Mouse (Mus musculus) hindbrain, embryonic 10.5 days (tissue): ENCODE results near the gene Thap2. TPM values are rescaled to one million over a fixed set of nuclear protein-coding genes. Genes with fewer than 3 reads are reported as not detected.

ENCODE experiments used
- DNase-seq: peaks from one replicate; pipeline ENCODE4 v3.0.0-alpha.2; 2017; ENCODE audit warnings: low spot score
- H3K27ac ChIP-seq: fragments of 300-500 bp; sonication (generic); 2 replicates; pipeline ENCODE4 v1.5.1; 2016; ENCODE audit warnings: mild to moderate bottlenecking, moderate library complexity
- H3K27me3 ChIP-seq: fragments of 300-500 bp; sonication (generic); 2 replicates; pipeline ENCODE4 v1.6.1; 2016; ENCODE audit warnings: mild to moderate bottlenecking; ENCODE audit not compliant: poor library complexity, insufficient read depth, severe bottlenecking
- H3K36me3 ChIP-seq: fragments of 300-500 bp; sonication (generic); 2 replicates; pipeline ENCODE4 v1.6.1; 2016; ENCODE audit warnings: mild to moderate bottlenecking, moderate library complexity
- H3K4me1 ChIP-seq: fragments of 300-500 bp; sonication (generic); replicated peaks from 2 replicates; pipeline ENCODE4 v1.6.1; 2016; ENCODE audit warnings: mild to moderate bottlenecking
- H3K4me3 ChIP-seq: fragments of 300-500 bp; sonication (generic); 2 replicates; pipeline ENCODE4 v1.5.1; 2016; ENCODE audit warnings: mild to moderate bottlenecking, moderate library complexity
- H3K9me3 ChIP-seq: fragments of 300-500 bp; sonication (generic); 2 replicates; pipeline ENCODE4 v1.6.1; 2016; ENCODE audit warnings: mild to moderate bottlenecking, moderate library complexity
- WGBS: fragments of 180-500 bp; shearing (Covaris S2); methylation state at CpG from one replicate; pipeline ENCODE4 v1.1.7; 2016; 5-methylcytosine and 5-hydroxymethylcytosine counted together
- polyA plus RNA-seq: library from polyadenylated mRNA; unstranded; fragments of >200 nt; fragmentation: Nextera tagmentation; extraction: Ambion mirVana; gene quantifications from 2 replicates; pipeline ENCODE4 v1.2.1, GENCODE M21; 2016

Thap2 gene
- polyA plus RNA-seq, 1 experiment from 2014 or later = 23.5 TPM

DNA sequence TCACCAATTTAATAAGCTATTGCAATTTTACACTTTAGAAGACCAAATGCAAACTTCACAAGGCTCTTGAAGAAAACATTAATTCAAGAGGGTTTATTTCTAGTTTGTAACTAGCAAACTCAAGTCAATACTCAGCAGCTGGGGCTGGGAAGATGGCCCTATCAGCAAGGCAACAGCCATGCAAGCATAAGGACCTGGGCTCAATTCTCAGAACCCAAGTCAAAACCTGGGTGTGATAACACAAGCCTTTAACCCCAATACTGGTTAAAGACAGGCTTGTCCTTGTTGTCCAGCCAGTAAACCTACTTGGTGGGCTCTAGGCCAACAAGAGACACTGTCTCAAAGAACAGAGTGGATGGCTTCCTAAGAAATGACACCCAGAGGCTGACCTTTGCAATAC is 37.8 kb downstream of the Thap2 start:
- no peak overlapping the region for H3K4me3 ChIP-seq
- H3K27me3 ChIP-seq = no peaks in the 10 kb centered on the region
- H3K27ac ChIP-seq = no peak overlapping the region
- DNase-seq = no peak
- H3K4me1 ChIP-seq = no peaks in the 10 kb centered on the region
- peaks cover 39% of the 10 kb centered on the region for H3K36me3 ChIP-seq
- no peaks in the 10 kb centered on the region for H3K9me3 ChIP-seq

DNA sequence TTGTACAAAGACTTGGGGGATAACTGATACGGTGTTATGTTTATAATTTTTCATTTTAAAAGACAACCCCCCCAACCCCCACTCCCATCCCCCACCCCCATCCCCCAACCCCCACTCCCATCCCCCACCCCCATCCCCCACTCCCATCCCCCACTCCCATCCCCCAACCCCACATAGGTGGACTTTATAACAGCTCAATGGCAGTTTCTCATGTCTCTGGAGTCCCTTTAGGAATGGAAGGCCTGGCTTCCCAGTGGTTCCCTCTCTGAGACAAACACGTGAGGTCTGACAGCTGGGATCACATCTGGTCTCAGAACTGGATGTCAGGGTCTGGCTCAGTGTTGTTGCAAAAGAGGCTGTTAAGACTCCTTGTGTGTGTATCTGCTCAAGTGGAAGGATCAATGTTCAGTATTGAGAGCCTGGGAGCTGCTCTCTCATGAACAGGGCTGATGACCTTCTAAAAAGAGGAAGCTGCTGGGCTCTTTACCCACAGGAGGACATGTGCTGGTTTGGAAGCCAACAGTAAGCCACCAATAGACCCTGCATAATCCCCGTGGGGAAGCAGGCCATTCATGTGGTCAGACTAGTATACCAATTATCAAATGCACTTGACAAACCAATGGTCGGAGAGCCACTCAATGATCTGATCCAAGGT is 41.3 kb downstream of the Thap2 start:
- Histone ChIP-seq H3K27ac (no peak overlapping the region), H3K27me3 (no peaks in the 10 kb centered on the region), H3K4me1 (no peaks in the 10 kb centered on the region), H3K4me3 (no peak overlapping the region), H3K9me3 (no peaks in the 10 kb centered on the region), H3K36me3 (peaks cover 68% of the 10 kb centered on the region)
- no peak for DNase-seq
- WGBS = 89% methylated on average over 4 of the region's 4 CpGs

DNA sequence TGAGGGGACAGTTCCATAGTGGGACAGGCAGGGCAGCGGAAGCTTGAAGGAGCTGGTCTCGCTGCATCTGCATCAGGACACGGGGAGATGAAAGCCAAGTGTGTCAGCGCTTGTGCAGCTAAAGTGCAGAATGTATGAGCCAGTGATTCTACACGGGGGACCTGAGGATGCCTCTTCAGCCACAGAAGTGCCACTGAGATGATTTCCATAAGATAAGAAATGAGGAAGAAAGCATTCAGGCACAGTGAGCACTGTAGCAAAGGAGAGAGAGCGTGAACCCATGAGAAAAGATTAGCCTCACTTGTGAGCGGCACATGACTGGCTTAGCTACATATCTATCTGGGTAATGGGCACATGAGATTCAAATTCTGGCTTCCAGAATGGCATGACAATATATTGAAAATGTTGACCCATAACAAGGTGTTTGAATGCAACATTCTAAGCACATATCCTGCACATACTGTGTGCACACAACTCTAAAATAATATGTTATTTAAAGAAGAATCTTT is 44.4 kb downstream of the Thap2 start:
- no peak overlapping the region for H3K27ac ChIP-seq
- 93% methylated on average over 7 of the region's 7 CpGs for WGBS

DNA sequence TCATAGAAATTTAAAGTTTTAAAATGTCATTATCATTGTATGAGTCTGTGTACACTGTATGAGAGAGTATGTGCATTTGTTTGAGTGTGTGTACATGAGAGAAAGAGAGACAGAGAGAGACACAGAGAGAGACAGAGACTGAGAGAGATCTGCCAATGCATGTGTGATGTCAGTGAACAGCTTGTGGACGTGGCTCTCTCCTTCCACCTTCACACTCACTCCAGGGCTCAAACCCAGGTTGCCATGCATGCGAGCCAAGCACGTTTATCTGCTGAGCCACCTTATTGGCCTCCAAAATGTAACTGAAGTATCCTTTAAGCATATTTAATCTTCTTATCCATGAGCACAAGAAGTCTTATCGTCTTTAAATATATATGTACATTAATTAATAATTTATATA is 47.3 kb downstream of the Thap2 start:
- no peaks in the 10 kb centered on the region for H3K4me1 ChIP-seq
- 89% methylated on average over 4 of the region's 4 CpGs for WGBS
- no peak overlapping the region for H3K4me3 ChIP-seq
- H3K27ac ChIP-seq = no peak overlapping the region
- H3K27me3 ChIP-seq = no peaks in the 10 kb centered on the region
- H3K36me3 ChIP-seq = peaks cover 32% of the 10 kb centered on the region
- no peak for DNase-seq
- H3K9me3 ChIP-seq = no peaks in the 10 kb centered on the region

More for the DNA sequence above, 44.4 kb downstream of the Thap2 start:
- Histone ChIP-seq H3K4me3 (no peak overlapping the region), H3K36me3 (peaks cover 50% of the 10 kb centered on the region), H3K9me3 (no peaks in the 10 kb centered on the region), H3K4me1 (no peaks in the 10 kb centered on the region), H3K27me3 (no peaks in the 10 kb centered on the region)
- DNase-seq = no peak

DNA sequence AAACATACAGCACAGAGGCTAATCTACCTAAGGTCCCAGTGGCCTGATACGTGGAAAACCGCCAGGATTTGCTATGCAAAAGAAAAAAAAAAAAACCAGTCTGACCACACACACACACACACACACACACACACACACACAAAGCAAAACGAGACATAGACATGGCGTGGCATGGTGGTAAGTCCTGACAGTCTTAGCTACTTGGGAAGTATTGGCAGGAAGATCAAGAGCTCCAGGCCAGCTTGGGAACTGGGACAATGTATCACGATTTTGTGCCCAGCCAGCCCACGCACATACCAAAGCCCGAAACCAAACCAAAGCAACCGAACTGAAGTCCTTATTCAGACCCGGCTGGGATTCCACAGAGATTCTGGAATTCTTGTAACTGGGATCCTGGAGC is 50.7 kb downstream of the Thap2 start:
- Histone ChIP-seq H3K4me3 (no peak overlapping the region), H3K9me3 (no peaks in the 10 kb centered on the region), H3K27me3 (no peaks in the 10 kb centered on the region), H3K36me3 (0 out of 2 replicates have a peak, but pooled peaks cover 6% of the 10 kb centered on the region), H3K4me1 (no peaks in the 10 kb centered on the region), H3K27ac (no peak overlapping the region)
- WGBS = 81% methylated on average over 9 of the region's 9 CpGs
- DNase-seq = no peak

DNA sequence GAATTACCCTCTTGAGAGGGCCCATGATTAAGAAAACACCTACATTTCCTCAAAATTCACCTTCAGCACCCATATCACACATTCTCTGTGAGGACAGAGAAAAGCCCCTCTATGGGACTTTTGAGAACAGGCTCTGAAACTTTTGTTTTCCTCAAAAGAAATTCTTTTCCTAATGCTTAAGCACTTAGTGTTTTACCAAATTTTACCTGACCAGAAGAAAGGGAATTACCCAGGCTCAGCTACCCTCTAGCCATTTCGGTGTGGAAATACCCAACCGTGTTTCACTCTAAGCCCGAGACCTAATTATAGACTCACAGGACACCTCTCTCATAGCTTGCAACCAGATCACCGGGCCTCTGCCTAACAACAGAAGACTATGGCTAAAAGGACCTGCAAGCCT is 51.2 kb downstream of the Thap2 start:
- Histone ChIP-seq H3K36me3 (0 out of 2 replicates have a peak, but pooled peaks cover under 1% of the 10 kb centered on the region), H3K4me1 (no peaks in the 10 kb centered on the region), H3K4me3 (no peak overlapping the region), H3K27me3 (no peaks in the 10 kb centered on the region), H3K9me3 (no peaks in the 10 kb centered on the region), H3K27ac (no peak overlapping the region)
- WGBS = 93% methylated on average over 4 of the region's 4 CpGs
- DNase-seq = no peak

DNA sequence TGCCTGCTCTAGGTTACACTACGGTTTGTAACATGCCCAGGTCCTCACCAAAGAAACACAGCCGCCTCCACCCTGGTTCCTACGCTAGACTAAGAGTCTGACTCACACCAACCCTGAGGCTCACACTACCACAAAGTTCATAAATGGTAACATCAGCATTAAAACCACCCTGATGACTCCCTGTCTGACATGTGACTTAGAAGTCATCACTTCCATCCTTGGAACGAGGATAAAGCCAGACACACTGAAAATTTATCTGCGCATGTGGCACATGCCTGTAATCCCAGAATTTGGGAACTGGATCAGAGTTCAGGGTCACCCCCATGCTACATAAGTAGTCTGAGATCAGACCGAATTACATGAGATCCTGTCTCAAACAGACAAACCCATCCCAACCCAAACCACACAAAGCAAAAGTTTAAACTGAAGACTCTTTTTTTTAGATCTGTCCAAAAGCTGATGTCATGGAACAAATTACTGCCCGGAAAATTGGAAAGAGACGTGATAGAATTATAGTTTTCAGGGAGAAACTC is 51.8 kb downstream of the Thap2 start:
- H3K36me3 ChIP-seq = no peaks in the 10 kb centered on the region
- H3K4me1 ChIP-seq = no peaks in the 10 kb centered on the region
- 87% methylated on average over 8 of the region's 8 CpGs for WGBS
- DNase-seq = no peak
- no peaks in the 10 kb centered on the region for H3K9me3 ChIP-seq
- no peaks in the 10 kb centered on the region for H3K27me3 ChIP-seq
- no peak overlapping the region for H3K27ac ChIP-seq
- no peak overlapping the region for H3K4me3 ChIP-seq

DNA sequence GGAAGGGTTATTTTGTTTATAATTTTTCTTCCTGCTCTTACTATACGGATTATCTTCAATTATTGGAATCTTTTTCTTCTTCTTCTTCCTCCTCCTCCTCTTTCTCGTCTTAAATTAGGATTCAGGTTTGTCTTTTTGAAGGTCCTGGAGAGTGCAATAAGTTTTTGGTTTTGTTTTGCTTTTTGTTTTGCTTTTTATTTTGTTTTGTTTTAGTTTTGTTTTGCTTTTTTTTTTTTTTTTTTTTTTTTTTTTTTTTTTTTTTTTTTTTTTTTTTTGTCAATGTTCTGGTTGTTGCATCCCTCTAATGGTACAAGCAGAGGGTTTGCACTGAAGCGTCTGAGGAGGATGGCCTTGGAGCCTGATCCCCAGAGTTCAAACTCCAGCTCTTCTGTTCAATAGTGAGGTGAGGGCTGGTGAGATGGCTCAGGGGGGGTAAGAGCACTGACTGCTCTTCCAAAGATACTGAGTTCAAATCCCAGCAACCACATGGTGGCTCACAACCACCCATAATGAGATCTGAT is 55.2 kb downstream of the Thap2 start:
- Histone ChIP-seq H3K36me3 (no peaks in the 10 kb centered on the region), H3K4me1 (no peaks in the 10 kb centered on the region), H3K4me3 (no peak overlapping the region), H3K9me3 (no peaks in the 10 kb centered on the region), H3K27me3 (no peaks in the 10 kb centered on the region), H3K27ac (no peak overlapping the region)
- no peak for DNase-seq
- 81% methylated on average over 3 of the region's 3 CpGs for WGBS

DNA sequence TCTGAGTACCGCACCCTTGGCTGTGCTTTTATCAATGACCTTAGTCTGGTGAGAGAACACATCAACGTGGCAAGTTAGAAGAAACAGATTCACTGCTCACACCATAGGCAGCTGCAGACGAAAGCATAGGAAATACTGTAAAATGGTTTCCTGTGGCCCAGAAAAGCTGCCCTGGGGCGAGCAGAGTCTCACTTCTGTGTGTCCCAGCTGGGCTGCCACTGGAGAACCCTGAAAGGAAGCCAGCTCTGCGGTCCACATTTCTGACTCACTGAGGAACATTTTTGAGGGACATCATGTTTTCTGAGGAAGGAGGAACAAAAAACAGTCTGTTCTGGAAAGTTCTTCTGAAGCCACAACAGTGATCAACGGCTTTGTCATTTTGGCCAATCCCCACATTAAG is 55.7 kb downstream of the Thap2 start:
- Histone ChIP-seq H3K9me3 (no peaks in the 10 kb centered on the region), H3K27ac (no peak overlapping the region), H3K4me1 (no peaks in the 10 kb centered on the region), H3K27me3 (no peaks in the 10 kb centered on the region), H3K36me3 (no peaks in the 10 kb centered on the region), H3K4me3 (no peak overlapping the region)
- DNase-seq = no peak
- WGBS = 84% methylated on average over 6 of the region's 6 CpGs

DNA sequence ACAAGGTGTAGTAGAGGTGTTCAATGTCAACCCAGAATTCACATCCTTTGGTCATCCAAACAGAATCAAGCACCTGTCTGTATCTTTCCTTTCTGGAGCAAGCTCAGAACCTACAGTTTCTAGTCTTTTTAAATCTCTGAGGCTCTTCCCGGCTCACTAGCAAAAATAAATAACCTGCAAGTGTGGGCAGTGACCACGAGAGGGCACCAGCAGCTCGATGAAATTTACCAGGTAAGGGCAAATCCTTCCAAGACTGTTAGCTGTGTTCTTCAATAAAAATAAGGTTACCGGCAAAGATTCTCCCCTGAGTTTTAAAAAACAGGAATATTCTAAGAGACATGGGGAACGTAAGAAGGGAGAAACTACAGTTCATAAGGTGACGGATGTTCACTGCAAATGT is 60.9 kb downstream of the Thap2 start:
- Histone ChIP-seq H3K36me3 (no peaks in the 10 kb centered on the region), H3K4me3 (no peak overlapping the region), H3K27ac (no peak overlapping the region), H3K9me3 (no peaks in the 10 kb centered on the region), H3K4me1 (no peaks in the 10 kb centered on the region), H3K27me3 (no peaks in the 10 kb centered on the region)
- WGBS = 14% methylated on average over 6 of the region's 6 CpGs
- peak; percentile 62 for DNase-seq

DNA sequence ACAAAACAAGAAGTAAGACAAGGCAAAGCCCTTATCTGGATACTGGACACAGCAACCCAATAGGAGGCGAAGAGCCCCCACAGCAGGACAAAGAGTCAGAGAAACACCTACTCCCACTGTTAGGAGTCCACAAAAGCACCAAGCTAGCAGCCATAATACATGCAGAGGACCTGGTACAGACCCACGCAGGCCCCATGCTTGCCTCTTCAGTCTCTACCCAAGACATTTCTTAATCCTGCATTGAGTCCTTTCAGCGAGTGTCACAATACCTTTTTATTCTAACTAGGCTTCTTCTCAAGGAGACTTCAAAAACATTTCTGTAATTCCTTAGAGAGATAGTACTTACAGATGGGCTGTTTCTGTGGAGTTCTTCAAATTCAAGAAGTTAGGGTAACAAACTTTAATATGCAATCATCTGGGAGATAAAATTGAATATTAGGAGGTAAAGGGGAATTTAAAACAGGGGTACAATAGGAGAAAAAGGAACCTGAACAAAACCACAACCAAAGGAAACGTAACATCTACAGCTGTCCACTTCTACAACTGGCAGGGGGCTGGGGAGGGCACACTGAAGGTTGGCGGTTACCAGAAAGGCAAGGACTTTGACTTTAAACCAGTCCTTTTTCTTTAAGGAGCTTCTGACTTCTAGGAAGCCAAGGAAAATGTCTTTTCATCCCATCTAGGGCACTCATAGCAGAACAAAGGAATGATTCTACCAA is 62.8 kb downstream of the Thap2 start:
- Histone ChIP-seq H3K36me3 (no peaks in the 10 kb centered on the region), H3K4me1 (peaks cover 1% of the 10 kb centered on the region), H3K9me3 (no peaks in the 10 kb centered on the region), H3K27ac (no peak overlapping the region), H3K4me3 (no peak overlapping the region), H3K27me3 (no peaks in the 10 kb centered on the region)
- DNase-seq = no peak
- 74% methylated on average over 5 of the region's 5 CpGs for WGBS
